Mouse (Mus musculus) kidney, adult 18-20 months (tissue): ENCODE measurements at regions not wholly inside any gene's neighbourhood (a gene's known extent, or its start where the extent isn't known, plus 50 kb on each side); places are given as distances from the start of the nearest gene placed in this dataset.

Source experiments
- DNase-seq: peaks from one replicate; pipeline ENCODE4 v3.0.0; 2021

DNA sequence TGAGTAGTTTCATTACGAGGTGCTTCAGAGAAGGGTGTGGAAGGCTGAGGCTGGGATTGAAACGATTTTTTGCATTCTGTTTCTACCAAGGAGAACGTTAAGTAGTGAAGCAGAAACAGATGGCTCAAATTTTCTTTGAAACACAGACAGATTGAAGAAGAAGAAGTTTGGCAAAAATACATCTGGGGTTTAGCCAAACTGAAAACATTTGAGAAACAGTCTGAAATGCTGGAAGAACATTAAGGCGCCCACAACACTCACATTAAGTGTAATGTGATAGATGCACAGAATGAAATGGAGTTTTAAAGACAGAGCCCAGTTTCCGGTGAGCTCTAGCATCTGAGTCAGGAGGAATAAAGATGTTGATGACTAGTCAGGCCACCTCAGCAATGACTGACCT is 275.5 kb downstream of the Gm5447 start:
- DNase-seq = no peak

DNA sequence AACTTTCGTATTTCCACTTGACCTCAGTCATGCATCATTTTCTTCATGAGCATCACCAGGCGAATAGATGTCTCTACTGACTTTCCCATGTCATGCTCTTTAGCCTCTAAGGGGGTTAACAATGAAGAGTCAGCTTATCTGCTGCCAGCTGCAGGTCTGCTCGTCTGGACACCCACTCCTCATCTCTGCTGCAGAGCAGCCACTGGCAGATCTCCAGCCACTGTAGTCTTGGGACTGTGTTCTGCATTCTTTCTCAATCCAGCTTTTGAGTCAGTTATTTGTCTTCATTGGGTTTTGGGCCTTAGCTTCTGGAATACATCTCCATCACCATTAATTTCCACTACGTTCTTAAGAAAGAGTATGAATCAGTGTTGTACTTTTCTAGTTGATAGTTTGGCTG is 280.0 kb downstream of the Gm5447 start:
- DNase-seq = no peak

DNA sequence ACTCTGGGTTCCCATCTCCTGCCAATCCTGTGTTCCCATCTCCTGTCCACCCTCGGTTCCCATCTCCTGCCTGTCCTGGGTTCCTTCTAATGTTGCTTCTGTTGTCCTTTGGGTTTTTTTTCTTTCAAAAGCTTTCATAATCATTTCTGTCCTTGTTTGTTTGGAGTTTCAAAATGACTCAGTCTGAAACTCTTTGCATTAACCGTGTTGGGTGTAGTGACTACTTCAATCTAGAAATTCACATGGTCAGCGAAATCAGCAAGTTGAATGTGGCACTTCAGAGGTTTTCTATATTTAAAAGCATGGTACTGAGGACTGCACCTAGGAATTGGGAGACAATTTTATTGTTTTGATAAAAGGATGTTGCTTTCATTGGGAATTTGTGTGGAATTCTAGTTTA is 280.7 kb downstream of the Gm5447 start:
- DNase-seq = no peak

DNA sequence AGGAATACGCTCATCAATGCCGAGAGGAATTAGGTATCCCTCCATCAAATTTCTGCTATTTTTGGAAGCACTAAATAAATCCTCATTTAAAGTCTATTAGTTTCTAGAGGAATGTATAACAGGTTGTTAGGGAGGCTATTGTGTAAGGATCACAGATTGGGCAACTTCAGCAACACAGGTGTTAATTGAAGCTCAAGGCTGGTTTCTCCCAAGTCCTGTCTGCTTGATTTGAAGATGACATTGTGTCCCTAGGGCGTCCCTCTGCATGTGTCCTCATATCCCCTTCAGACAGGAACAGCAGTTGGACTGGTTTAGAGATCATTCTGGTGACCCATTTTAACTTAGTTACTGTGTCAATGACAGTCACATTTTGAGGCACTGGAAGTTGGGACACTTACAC is 281.5 kb downstream of the Gm5447 start:
- no peak for DNase-seq

DNA sequence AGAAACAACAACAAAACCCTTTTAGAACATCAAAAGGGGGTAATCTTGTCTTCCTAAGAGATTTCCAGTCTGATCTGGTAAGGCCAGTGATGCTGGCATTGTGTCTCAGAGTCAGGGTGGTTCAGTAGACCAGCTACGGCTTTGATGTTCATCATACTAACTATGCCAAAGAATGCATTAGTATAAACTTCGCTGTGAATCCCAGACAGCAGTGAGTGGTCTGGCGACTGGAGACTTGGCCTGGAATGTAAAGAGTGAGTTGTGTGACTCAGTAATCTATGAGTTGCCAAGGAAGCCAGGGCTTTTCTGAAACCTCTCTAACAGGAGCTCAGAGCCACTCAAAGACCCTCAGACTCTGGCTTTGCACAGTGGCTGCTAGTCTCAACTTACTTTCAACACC is 288.1 kb upstream of the Foxq1 start:
- no peak for DNase-seq

DNA sequence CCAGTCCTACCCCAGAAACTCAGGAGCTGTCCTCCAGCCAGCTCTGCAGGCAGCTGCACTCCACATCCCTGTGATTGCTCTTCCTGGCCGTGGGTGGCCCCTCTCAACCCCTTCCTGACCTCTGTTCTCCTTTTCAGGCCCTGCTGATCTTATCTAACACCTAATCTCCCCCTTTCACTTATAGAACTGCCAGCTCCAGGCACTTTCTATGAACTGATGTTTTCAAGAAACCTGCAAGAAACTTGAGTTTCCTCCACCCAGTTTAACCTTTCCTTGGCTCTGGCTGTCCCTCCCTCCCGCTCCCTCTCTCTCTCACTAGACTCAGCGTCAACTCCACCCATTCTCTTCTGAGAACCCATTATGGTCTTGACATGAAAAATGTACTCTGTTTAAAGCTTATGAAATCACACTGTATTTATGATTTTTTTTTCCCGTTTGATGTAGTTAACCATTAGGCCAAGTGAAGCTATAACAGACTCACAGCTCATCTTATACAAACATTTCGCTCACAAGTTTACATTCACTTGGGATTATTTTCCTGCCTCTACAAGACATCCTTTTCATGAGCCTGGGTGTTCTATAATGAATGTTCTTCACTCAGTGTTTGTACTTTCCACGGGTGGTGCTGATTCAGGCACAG is 279.8 kb upstream of the Foxq1 start:
- no peak for DNase-seq

DNA sequence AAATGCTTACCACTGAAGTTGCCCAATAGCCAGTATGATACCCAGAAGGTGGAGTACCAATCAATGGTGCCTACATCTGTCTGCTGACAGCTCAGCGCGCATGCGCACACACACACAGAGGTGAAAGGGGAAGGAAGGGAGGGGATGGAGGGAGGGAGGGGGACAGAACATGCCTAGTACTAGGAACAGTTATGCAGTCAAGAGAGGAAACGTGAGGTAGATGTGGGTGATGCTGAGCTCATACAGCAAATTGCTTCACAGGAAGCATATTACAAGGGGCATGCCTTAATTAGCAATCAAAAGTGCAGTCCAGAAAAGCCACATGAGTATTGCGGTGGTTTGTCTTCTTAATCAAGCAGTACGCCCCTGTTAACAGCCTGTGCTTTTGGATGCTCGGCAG is 265.3 kb upstream of the Foxq1 start:
- DNase-seq = no peak

DNA sequence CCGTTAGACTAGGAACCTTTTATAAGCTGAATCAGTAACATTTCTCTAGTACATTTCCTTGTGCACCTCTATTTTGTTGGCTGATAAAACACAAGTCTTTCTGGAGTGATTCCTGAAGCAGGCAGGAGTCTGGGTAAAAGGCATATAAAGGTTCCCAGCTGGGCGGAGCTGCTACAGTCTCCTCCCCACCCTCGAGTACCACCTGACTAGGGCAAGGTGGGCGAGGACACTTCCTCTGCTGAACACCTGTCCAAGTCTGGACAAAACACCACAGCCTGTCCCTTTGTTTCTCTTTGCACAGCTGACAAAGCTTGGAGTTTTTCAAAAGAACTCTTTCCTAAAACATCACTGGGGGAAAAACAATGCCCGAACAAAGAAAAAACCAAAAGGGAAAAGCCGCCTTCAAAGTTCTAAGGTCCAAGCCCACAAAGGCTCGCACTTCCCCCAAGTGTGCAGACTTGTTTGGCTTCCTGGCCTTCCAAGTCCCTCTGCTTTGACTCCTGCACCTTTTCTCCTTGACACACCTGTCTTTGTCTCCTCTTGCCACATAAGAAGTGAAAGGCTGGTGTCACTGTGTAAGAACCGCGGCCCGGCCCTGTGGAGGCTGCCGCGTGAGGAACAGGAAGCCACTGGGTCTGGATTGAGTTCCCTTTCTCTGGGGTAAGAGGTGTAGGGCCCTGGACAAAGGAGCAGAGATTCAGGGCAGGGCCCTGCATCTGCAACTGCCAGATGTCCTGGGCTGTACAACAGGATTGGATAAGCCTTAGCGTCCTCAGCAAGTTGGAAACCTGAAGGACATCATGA is 263.1 kb upstream of the Foxq1 start:
- no peak for DNase-seq

DNA sequence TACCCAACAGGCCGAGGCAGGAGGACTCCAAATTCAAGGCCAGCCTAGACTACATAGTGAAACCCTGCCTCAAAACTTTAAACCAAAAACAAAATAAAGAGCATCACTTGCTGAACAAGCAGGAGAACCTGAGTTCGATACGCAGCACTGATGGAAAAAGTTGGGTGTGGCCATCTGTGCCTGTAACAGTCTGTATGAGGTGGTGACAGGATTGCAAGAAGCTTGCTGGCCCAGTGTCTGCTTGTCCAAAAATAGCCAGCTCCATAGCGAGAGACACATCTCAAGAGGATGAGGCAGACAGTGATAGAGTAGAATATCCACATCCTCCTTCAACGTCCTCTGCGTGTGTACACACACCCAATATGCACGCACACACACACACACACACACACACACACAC is 261.9 kb upstream of the Foxq1 start:
- DNase-seq = no peak

DNA sequence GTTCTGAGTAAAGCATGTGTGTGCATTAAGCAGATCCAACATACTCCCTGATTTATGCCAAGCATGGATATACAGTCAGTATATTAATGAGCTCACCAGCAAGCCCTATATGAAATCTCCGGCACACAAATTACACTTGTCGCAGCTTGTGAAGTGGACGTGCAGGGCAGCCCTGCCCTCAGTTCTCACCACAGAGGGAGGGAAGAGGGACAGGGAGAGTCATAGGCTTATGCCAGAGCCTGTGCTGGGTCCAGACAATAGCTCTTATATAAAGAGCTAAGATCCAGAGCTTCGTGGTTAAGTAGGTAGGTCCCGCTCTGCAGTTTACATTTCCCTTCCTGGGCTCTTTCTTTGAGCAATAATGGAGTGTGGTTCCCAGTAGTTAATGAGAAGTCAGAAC is 252.7 kb upstream of the Foxq1 start:
- DNase-seq = no peak

DNA sequence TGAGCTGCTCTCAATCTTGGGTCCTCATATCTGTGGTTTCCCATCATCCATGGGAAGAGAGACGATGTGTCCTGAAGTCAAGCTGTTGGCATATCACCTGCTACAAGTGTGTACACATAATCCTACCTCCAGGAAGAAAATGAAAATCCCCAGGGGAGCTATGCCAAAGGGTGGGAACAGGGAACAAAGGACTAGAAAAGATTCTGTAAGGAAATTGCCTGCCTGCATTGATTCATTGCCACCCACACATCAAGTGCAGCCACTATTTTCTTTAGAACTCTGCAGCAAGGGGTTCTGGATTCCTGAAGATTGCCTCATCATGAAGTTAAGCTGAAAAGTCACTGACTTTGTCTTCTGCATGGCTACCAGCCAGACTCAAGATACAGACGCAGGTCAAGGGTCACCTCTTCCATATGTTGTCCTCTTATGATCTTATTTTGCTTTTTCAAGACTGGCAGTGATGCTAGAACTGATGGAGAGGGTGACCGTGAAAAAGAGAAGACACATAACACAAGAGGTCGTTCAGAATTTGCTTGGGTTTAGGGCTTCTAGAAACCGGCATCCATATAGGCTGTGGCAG is 251.6 kb upstream of the Foxq1 start:
- no peak for DNase-seq

DNA sequence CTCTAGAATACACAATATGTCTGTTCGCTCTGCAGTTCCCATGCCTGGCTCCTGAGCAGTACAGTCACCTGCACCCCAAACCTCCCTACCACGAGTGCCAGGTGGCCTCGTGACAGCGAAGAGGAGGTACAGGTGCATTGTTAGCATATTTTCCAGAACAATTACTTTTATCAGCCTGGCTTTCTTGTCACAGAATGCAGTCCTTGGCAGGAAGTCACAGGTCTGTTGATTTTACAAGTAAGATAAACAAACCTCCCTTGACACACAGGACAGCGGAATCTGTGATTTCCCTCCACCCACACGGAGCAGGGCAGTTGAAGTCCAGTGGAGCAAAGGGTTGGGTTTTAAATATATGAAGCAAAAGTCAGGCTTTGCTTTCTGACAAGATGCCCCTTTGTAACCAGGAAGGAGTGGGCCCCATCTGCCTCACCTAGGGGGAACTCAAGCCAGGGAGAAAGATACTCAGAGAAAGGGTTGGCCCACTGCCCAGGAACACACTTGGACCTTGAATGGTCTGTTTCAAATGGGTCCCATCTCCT is 246.8 kb upstream of the Foxq1 start:
- DNase-seq = no peak

DNA sequence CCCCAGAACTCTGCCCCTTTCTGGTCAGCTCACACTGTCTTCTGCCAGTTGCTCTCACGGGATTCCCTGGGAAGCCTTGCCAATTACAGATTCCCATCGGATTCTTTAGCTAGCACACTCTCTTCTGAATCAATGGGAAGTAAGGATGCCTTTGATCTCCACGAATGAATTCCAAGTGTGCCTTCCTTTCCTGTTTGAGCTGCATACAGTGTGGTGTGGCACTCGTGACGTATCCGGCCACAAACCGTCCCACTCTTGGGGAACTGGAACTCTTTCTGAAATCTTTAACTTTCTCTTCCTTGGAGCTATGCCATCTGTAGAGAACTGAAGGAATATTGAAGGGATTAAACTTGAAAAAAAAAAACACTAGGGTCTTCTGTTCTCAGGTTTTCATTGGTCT is 243.2 kb upstream of the Foxq1 start:
- no peak for DNase-seq

DNA sequence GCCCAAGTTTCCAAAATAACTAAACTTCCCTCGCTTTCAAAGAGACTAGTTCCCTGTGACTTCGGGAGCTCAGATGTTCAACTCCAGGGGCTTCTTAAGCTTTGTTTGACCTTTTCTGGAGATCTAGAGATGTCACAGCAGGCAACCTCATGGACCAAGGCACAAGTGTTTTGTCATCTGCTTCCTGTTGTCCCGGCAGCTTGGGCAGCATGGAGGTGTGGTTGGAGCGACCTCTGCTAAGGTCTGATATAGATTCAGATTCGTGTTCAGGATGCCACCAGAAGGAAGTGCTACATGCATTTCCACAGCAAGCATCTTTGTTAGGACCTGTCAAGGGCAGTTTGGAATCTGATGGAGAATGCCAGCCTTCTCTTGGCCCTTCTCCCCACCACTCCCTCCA is 242.1 kb upstream of the Foxq1 start:
- no peak for DNase-seq

DNA sequence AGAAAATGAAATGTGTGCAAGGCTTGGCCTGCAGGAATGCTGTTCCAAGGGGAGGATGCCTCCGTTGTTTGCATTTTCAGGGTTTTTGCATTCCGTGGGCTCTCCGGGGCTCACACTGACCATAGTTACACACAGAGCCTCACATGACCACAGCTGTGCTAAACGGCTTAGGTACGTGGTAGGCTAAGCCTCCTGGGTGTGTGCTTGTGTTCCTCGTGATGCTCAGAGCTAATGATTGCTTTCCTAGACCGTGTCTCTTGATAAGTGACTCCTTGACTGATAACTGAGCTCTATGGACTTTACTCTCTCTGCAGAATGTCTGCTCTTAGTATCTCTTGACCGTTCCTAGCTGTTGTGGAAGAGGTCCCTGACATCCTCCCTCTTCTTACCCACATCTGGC is 238.9 kb upstream of the Foxq1 start:
- DNase-seq = no peak

DNA sequence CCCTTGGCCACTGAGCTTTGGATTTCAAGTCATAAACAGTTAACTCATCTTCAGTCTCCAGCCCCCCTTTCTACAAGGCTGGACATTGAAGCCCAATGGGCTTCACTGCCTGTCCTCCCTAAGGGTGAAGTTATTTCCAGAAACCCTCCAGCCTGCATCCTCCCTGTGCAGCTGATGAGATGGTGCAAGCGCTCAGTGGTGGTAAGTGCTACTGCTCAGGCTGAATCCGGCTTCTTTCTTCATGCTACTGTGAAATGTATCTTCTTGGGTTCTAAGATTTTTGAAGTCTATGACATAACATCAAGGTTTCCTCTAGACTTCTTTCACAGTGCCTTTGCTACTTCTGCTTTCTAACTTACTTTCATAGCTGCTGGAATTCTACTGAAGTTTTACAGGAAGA is 237.9 kb upstream of the Foxq1 start:
- no peak for DNase-seq

DNA sequence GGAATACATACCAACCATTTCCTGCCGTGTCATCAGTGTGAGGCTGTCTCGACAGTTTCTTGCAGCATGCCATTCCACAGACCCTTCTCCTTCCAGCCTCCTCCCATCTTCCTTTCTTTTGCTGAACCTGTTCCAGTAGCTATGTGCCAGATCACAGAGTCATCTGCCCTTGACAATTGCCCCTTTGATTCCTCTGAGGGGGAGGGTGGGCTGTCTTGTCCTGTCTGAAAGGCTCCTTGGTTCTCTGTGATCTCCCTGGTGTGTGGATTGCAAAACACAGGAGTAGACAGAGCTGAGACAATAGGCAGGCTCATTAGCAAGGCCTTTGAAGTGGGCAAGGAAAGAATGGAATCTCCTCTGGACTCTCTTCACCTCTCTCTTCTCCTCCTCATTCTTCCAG is 234.5 kb upstream of the Foxq1 start:
- DNase-seq = no peak

DNA sequence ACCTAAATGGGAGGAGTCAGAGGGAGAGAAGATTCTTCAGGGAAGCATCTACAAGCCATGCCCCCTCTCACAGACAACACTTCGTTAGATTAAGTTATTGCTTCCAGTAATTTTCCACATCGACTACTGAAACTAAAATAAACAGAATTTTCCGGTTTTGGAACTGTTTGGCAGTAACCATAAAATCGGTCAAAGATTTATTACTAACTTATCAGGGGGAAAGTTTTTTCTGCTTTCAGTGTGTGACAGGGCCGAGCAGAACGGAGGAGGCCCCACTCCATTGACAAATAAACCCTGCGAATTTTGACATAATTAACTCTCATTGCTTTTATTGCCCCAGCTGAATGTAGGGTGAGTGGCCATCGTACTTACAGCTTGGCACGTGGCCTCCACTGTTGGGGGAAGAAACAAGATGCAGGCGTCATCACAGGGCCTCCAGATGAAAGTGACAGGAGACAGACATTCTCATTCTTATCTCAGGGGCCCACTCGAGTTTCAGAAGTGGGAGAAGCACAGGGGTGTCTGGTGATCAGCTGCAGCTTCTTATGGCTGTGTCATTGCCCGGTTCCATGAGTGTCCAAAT is 229.6 kb upstream of the Foxq1 start:
- DNase-seq = no peak

DNA sequence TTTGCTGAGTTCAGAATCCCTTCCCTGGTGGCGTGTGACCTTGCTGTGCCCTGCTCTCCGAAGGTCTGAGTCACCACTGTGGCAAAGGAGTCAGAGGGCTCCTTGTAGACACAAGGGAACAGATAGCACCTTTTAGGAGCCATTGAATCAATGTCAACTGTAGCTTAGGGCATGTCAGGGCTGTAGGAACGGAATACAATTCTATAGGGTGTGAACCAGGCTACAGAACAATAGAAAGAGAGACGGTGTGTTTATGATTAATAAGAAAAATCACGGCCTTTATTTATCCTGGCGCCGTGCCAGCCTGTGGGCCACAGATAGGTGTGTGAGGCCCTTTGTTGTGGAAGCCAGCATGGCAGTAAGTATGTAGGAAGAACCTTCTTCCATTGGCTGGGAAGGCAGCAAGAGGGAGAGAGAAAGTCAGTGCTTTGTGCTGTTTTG is 228.4 kb upstream of the Foxq1 start:
- no peak for DNase-seq

DNA sequence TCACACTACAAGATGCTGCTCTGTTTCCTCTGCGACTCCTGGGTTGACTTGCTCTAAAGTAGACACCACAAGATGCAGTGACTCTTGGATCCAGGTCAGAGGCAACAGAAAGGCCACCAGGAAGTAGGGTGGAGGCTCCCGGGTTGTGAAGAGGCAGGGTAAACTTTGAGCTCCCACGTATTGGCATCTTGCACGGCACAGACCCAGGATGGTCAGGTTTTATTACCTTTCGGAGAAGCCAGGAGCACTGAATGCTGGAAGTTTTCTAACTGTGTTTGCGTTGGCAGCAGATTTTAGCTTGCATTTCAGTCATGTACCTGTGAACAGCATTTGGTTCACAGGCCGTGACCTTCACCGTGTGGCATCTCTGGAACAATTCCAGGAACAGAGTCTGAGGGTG is 227.2 kb upstream of the Foxq1 start:
- peak; percentile 46 for DNase-seq

DNA sequence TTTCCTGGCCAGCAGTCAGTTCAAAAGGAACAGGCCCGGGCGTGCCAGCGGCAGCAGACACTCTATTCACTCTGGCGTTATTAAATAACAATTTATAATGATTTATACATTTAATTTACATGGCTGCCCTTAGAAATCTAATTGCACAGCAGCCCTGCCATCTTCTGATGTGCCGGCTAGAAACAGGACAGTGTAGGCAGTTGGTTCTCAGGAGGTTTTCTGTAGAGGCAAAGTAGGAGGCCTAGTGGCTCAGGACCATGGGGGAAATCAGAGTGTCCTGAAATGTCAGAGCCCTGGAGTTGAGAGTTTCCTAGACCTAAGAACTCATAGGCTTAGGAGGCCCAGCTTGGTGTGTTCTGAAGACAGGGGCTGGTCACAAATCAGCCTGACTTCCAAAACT is 225.2 kb upstream of the Foxq1 start:
- no peak for DNase-seq

DNA sequence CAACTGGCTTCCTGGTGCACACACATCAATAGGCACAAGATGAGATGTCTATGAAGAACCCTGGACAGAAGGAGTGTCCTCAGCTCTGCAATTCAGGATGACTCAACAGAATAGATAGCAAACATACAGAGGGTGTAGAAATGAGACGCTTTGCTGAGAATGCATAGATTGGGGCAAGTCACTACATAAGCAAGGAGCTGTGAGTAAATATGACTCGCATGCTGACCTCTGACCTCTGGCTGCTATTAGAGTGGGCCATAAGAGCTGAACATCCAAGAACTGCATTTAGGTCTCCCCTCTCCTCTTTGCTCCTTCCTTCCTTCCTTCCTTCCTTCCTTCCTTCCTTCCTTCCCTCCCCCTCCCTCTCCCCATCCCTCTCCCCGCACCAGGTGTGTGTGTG is 221.0 kb upstream of the Foxq1 start:
- no peak for DNase-seq

DNA sequence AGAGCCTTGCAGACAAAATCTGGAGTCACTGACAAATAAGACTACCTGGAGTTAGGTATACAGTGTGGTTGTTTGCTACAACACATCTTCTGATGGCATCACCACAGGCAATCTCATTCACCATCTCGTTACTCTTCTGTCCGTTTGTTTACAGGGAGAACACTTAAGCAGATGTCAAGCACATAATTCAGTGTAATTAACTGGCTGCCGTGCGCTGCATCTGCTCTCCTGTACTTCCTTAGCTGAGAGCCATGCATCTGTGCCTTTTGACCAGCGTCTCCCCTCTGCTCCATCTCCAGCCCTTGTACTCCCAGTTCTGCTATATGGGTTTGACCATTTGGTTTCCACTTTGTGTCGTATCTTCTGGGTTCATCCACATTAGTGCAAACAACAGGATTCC is 218.3 kb upstream of the Foxq1 start:
- DNase-seq = no peak

DNA sequence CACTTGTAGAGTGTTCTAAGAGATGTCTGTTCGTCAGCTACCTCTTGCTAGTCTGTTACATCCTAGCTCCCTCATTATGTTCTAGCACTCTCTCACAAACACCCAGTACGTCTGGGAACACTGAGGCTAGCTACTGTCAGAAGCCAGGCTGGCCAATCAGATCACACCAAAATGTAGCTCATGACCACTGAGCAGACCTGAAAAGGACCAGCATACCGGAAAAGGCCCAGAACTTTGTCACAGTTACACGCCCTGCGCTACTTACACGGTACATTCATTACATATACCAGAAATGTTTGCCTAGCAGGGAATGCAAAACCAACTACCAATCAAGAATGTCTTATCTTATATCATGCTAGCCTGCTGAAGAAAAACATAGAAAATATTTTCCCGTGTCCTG is 216.5 kb upstream of the Foxq1 start:
- no peak for DNase-seq
